Mouse (Mus musculus) embryo, embryonic 11.5 days (tissue): Measurements from ENCODE around the gene Ndufs2.

Source experiments
- DNase-seq: peaks from one replicate; pipeline ENCODE4 v3.0.0-alpha.2; 2012; ENCODE audit warnings: low read depth, low spot score

Ndufs2 gene

GRCm38 (mm10) chr1:171250680-171251593 is at the start of gene Ndufs2:
Gene Ndufs2, minus strand, starts transcription at chr1:171251388.
- no peak for DNase-seq

- no peak for DNase-seq
These were observed 47.0 kb upstream of the Ndufs2 start for GRCm38 (mm10) chr1:171298226-171298625.

- DNase-seq, result no peak
These were observed 43.8 kb upstream of the Ndufs2 start for GRCm38 (mm10) chr1:171295063-171295402.

- peak; percentile 73 for DNase-seq
These were observed 43.3 kb upstream of the Ndufs2 start, which contains the start of gene Ufc1 for GRCm38 (mm10) chr1:171294298-171295062. Gene Ufc1, minus strand, starts transcription at chr1:171295024.

- DNase-seq, result no peak
These were observed 42.7 kb upstream of the Ndufs2 start for GRCm38 (mm10) chr1:171293906-171294297.

GRCm38 (mm10) chr1:171293351-171293750 is 42.2 kb upstream of the Ndufs2 start:
- DNase-seq, result no peak

GRCm38 (mm10) chr1:171288328-171288727 is 37.1 kb upstream of the Ndufs2 start:
- no peak for DNase-seq

- peak; percentile 90 for DNase-seq
These were observed 36.2 kb upstream of the Ndufs2 start, which contains the start of gene Usp21 for GRCm38 (mm10) chr1:171287136-171288081. Gene Usp21, minus strand, starts transcription at chr1:171287991.

GRCm38 (mm10) chr1:171286517-171286916 is 35.3 kb upstream of the Ndufs2 start:
- no peak for DNase-seq

GRCm38 (mm10) chr1:171285096-171285892 is 34.1 kb upstream of the Ndufs2 start:
- DNase-seq, result no peak

- no peak for DNase-seq
These were observed 33.3 kb upstream of the Ndufs2 start for GRCm38 (mm10) chr1:171284491-171284890.

GRCm38 (mm10) chr1:171283188-171284160 is 32.3 kb upstream of the Ndufs2 start:
- DNase-seq, result no peak

GRCm38 (mm10) chr1:171282086-171282805 is 31.1 kb upstream of the Ndufs2 start:
- DNase-seq, result no peak

GRCm38 (mm10) chr1:171281528-171281923 is 30.3 kb upstream of the Ndufs2 start:
- DNase-seq, result peak; percentile 57

GRCm38 (mm10) chr1:171280916-171281527 is 29.8 kb upstream of the Ndufs2 start, which contains the start of gene Ppox:
Gene Ppox, minus strand, starts transcription at chr1:171281186.
- DNase-seq, result peak; percentile 92

GRCm38 (mm10) chr1:171280250-171280915 is 29.2 kb upstream of the Ndufs2 start:
- no peak for DNase-seq

- no peak for DNase-seq
These were observed 28.5 kb upstream of the Ndufs2 start for GRCm38 (mm10) chr1:171279721-171280120.
